Mouse (Mus musculus) MEL (cell line): Measurements from ENCODE around the gene Galnt17.

Source experiments
- CTCF ChIP-seq, 3 experiments: IDR thresholded peaks in 2 of 3; conservative IDR thresholded peaks in 1 of 3; 2 replicates each; pipeline ENCODE4 v1.5.1; 2011 to 2012; ENCODE audit warnings: low read length in 3 of 3, low read depth in 2 of 3, mild to moderate bottlenecking in 2 of 3, improper control_type of control experiment in 1 of 3, inconsistent platforms in 1 of 3, mixed read lengths in 1 of 3, moderate library complexity in 1 of 3; ENCODE audit not compliant: control insufficient read depth in 1 of 3, insufficient read depth in 1 of 3, poor library complexity in 1 of 3, severe bottlenecking in 1 of 3
- E2F4 ChIP-seq: IDR thresholded peaks from 2 replicates; pipeline ENCODE4 v1.6.1; 2011; ENCODE audit warnings: low read depth, low read length, improper control_type of control experiment, borderline replicate concordance
- MAX ChIP-seq: IDR thresholded peaks from 2 replicates; pipeline ENCODE4 v1.6.1; 2011; ENCODE audit warnings: low read length, improper control_type of control experiment
- MAZ ChIP-seq: IDR thresholded peaks from 2 replicates; pipeline ENCODE4 v1.6.1; 2012; ENCODE audit warnings: low read depth, mild to moderate bottlenecking, inconsistent platforms, low read length, improper control_type of control experiment
- POLR2A ChIP-seq, 2 experiments: IDR thresholded peaks; 2 replicates each; pipeline ENCODE4 v1.6.1; 2011 to 2012; ENCODE audit warnings: low read length in 2 of 2, mild to moderate bottlenecking in 2 of 2, control low read depth in 1 of 2, improper control_type of control experiment in 1 of 2, low read depth in 1 of 2, moderate library complexity in 1 of 2; ENCODE audit not compliant: control insufficient read depth in 1 of 2, insufficient read depth in 1 of 2, poor library complexity in 1 of 2
- POLR2AphosphoS2 ChIP-seq: IDR thresholded peaks from 2 replicates; pipeline ENCODE4 v1.6.1; 2011; ENCODE audit warnings: low read length, improper control_type of control experiment
- TAL1 ChIP-seq: IDR thresholded peaks from 2 replicates; pipeline ENCODE4 v1.6.1; 2012; ENCODE audit warnings: mild to moderate bottlenecking, inconsistent platforms, low read length, moderate library complexity, mixed read lengths
- TBP ChIP-seq: IDR thresholded peaks from 2 replicates; pipeline ENCODE4 v1.8.0; 2011; ENCODE audit warnings: low read depth, low read length, improper control_type of control experiment
- TCF12 ChIP-seq: IDR thresholded peaks from 2 replicates; pipeline ENCODE4 v1.6.1; 2014; ENCODE audit warnings: low read depth, mild to moderate bottlenecking, inconsistent platforms, low read length, improper control_type of control experiment, moderate library complexity
- ZMIZ1 ChIP-seq: IDR thresholded peaks from 2 replicates; pipeline ENCODE4 v1.6.1; 2012; ENCODE audit warnings: low read depth, mild to moderate bottlenecking, inconsistent platforms, low read length, improper control_type of control experiment, moderate library complexity

DNA sequence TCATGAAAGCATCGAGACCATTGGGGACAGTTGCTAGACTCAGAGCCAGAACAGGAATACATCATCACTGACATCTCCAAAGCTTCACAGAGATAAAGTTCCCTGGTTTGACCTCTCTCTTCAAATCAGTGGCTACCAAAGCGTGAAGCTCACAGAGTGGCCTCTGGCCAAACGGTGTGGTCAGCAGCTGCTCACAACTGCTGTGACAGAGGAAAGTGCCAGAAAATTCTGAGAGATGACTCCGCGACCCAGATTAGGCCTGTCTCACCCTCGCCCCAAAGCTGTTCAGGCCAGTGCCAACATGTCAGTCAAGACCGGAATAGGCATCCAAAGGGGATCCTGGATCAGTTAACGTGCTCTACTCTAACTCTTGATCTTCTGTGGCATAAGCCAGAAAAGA is 74.5 kb downstream of the Galnt17 start:
- TF ChIP-seq ZMIZ1 (no peak), E2F4 (no peak), TAL1 (no peak), MAX (no peak), CTCF (IDR thresholded peaks at IDR 0.05 in 2 of 3, conservative IDR thresholded peaks at IDR 0.05 in 1 of 3; ENCODE audit: control insufficient read depth in 1 of 3, insufficient read depth in 1 of 3, low read depth in 2 of 3, low read length in 3 of 3, poor library complexity in 1 of 3, severe bottlenecking in 1 of 3) (no peak), MAZ (no peak), POLR2A (IDR thresholded peaks at IDR 0.05; ENCODE audit: control insufficient read depth in 1 of 2, insufficient read depth in 1 of 2, low read depth in 1 of 2, low read length in 2 of 2, poor library complexity in 1 of 2) (no peak), TCF12 (no peak), TBP (no peak), POLR2AphosphoS2 (no peak)
